14 mouse cellular contexts compared by ENCODE assay signal in genomic region chr8:4192305-4192704, GRCm38 (mm10). TPM values are rescaled to one million over a fixed set of nuclear protein-coding genes. Genes with fewer than 3 reads are reported as not detected.
DNase-seq lines count a peak whose midpoint lies in the region; ATAC-seq lines count a peak whose summit lies in the region.
"Had no signal": no experiment of that assay in that cellular context is flagged by ENCODE, and none has a peak within 500 bp of the region (broad histone marks: within the 10 kb centered on the region; RNA-seq: fewer than 3 reads in every experiment).

No protein-coding gene starts in this region.

- peaks cover 19% of the 10 kb centered on the region for H3K4me1 ChIP-seq in forebrain, embryonic 13.5 days
- H3K4me1 ChIP-seq in neural tube, embryonic 15.5 days = peaks cover 14% of the 10 kb centered on the region
- peaks cover 9% of the 10 kb centered on the region for H3K4me1 ChIP-seq in kidney, embryonic 15.5 days

- no peaks in the 10 kb centered on the region for H3K9me3 ChIP-seq in forebrain, embryonic 13.5 days (replicated peaks)
- no peaks in the 10 kb centered on the region for H3K9me3 ChIP-seq in neural tube, embryonic 15.5 days (replicated peaks)
- no peaks in the 10 kb centered on the region for H3K9me3 ChIP-seq in kidney, embryonic 15.5 days (replicated peaks)
- H3K9me3 ChIP-seq: limb, embryonic 12.5 days had no signal

- peak overlapping the region; percentile 81 for H3K27ac ChIP-seq in forebrain, embryonic 13.5 days
- H3K27ac ChIP-seq in neural tube, embryonic 15.5 days (replicated peaks) = peak overlapping the region; percentile 75
- H3K27ac ChIP-seq in kidney, embryonic 15.5 days = no peak overlapping the region
- H3K27ac ChIP-seq: limb, embryonic 12.5 days had no signal

- H3K4me3 ChIP-seq in forebrain, embryonic 13.5 days = no peak overlapping the region
- H3K4me3 ChIP-seq in neural tube, embryonic 15.5 days (replicated peaks) = no peak overlapping the region
- H3K4me3 ChIP-seq in kidney, embryonic 15.5 days (replicated peaks) = no peak overlapping the region
- H3K4me3 ChIP-seq: limb, embryonic 12.5 days had no signal

- intact Hi-C loops in left cerebral cortex, postnatal 4 days (cut with DNase I) = no loop called here

- whole genome bisulfite sequencing in forebrain, embryonic 13.5 days = 38% methylated on average over 5 of the region's 5 CpGs
- 27% methylated on average over 5 of the region's 5 CpGs for WGBS in neural tube, embryonic 15.5 days
- 69% methylated on average over 5 of the region's 5 CpGs for WGBS in kidney, embryonic 15.5 days

- H3K4me2 ChIP-seq in forebrain, embryonic 13.5 days = 0 out of 2 replicates have a peak overlapping the region, but pooled peaks have one; percentile 41
- no peak overlapping the region for H3K4me2 ChIP-seq in neural tube, embryonic 15.5 days
- H3K4me2 ChIP-seq in kidney, embryonic 15.5 days = no peak overlapping the region
- H3K4me2 ChIP-seq: heart, embryonic 11.5 days had no signal

- H3K9ac ChIP-seq in forebrain, embryonic 13.5 days = peak overlapping the region; percentile 38; the same call in 1 of the 2 replicates
- no peak overlapping the region for H3K9ac ChIP-seq in neural tube, embryonic 15.5 days (replicated peaks)
- no peak overlapping the region for H3K9ac ChIP-seq in kidney, embryonic 15.5 days
- H3K9ac ChIP-seq: limb, embryonic 12.5 days had no signal

- ATAC-seq in forebrain, embryonic 13.5 days = peak; percentile 27
- peak; percentile 54 for ATAC-seq in neural tube, embryonic 15.5 days (ENCODE audit: low FRiP score)
- ATAC-seq in kidney, embryonic 15.5 days (replicated peaks; ENCODE audit: low FRiP score) = no peak

- H3K27me3 ChIP-seq in forebrain, embryonic 13.5 days = no peaks in the 10 kb centered on the region
- H3K27me3 ChIP-seq in neural tube, embryonic 15.5 days (replicated peaks) = no peaks in the 10 kb centered on the region
- no peaks in the 10 kb centered on the region for H3K27me3 ChIP-seq in kidney, embryonic 15.5 days
- H3K27me3 ChIP-seq: CH12.LX; limb, embryonic 12.5 days had no signal

- peaks cover 52% of the 10 kb centered on the region for H3K36me3 ChIP-seq in forebrain, embryonic 13.5 days (ENCODE audit: poor library complexity, severe bottlenecking)
- H3K36me3 ChIP-seq in neural tube, embryonic 15.5 days = peaks cover 71% of the 10 kb centered on the region
- peaks cover 13% of the 10 kb centered on the region for H3K36me3 ChIP-seq in kidney, embryonic 15.5 days

- peak; percentile 49 for DNase-seq in left cerebral cortex, adult 11 months (ENCODE audit: low spot score)
- DNase-seq in left cerebral cortex, postnatal 4 days = no peak
- DNase-seq in layer of hippocampus, adult 8-10 months (ENCODE audit: low spot score in 2 of 2) = peak; percentile 64 to 73
- no peak for DNase-seq in lung, adult 18-20 months
- no peak for DNase-seq in adrenal gland, adult (ENCODE audit: inconsistent age in 2 of 2, low spot score in 1 of 2)
- DNase-seq: kidney, adult 8-10 months; lung, postnatal 4 days; thymus, postnatal 14 days had no signal

RNA-seq across cellular contexts. Expression of gene Prr36, which starts 25.0 kb away (rescaled TPM):
- 100 to 1,000 TPM; 108 to 109 TPM for total RNA-seq in left cerebral cortex, postnatal 4 days (2021)
- 33.2 and 36.0 TPM in 2 replicates for polyA plus RNA-seq in forebrain, embryonic 13.5 days (2015; fragmentation: Nextera tagmentation; extraction: Ambion mirVana)
- 10 to 100 TPM; 34.9 to 44.0 (median 40.0) TPM for total RNA-seq in layer of hippocampus, adult 8-10 months (2022)
- polyA plus RNA-seq in neural tube, embryonic 15.5 days (2015; fragmentation: Nextera tagmentation; extraction: Ambion mirVana) = 36.2 and 37.5 TPM in 2 replicates
- 4.4 and 4.9 TPM in 2 replicates for polyA plus RNA-seq in kidney, embryonic 15.5 days (2015; fragmentation: Nextera tagmentation; extraction: Ambion mirVana)

RNA-seq across cellular contexts. Expression of gene Evi5l, which starts 25.9 kb away (rescaled TPM):
- total RNA-seq in left cerebral cortex, postnatal 4 days (2021) = 100 to 1,000 TPM; 172 to 174 TPM
- 57.7 and 62.7 TPM in 2 replicates for polyA plus RNA-seq in forebrain, embryonic 13.5 days (2015; fragmentation: Nextera tagmentation; extraction: Ambion mirVana)
- 100 to 1,000 TPM in 2 of 4 experiments, 10 to 100 TPM in 2; 90.2 to 127 (median 105) TPM for total RNA-seq in layer of hippocampus, adult 8-10 months (2022)
- 90.0 and 107 TPM in 2 replicates for polyA plus RNA-seq in neural tube, embryonic 15.5 days (2015; fragmentation: Nextera tagmentation; extraction: Ambion mirVana)
- polyA plus RNA-seq in kidney, embryonic 15.5 days (2015; fragmentation: Nextera tagmentation; extraction: Ambion mirVana) = 23.7 and 28.8 TPM in 2 replicates

RNA-seq across cellular contexts. Expression of gene Lrrc8e, which starts 34.3 kb away (rescaled TPM):
- total RNA-seq in left cerebral cortex, postnatal 4 days (2021) = not detected
- polyA plus RNA-seq in forebrain, embryonic 13.5 days (2015; fragmentation: Nextera tagmentation; extraction: Ambion mirVana) = 0.14 TPM in 1 of 2 replicates, not detected in the other
- under 1 TPM in 2 of 4 experiments, not detected in 2; 0.11 to 0.16 TPM for total RNA-seq in layer of hippocampus, adult 8-10 months (2022)
- 0.57 TPM in 1 of 2 replicates, not detected in the other for polyA plus RNA-seq in neural tube, embryonic 15.5 days (2015; fragmentation: Nextera tagmentation; extraction: Ambion mirVana)
- 0.78 and 1.0 TPM in 2 replicates for polyA plus RNA-seq in kidney, embryonic 15.5 days (2015; fragmentation: Nextera tagmentation; extraction: Ambion mirVana)

RNA-seq across cellular contexts. Expression of gene Map2k7, which starts 46.2 kb away (rescaled TPM):
- 10 to 100 TPM; 62.9 to 65.4 TPM for total RNA-seq in left cerebral cortex, postnatal 4 days (2021)
- polyA plus RNA-seq in forebrain, embryonic 13.5 days (2015; fragmentation: Nextera tagmentation; extraction: Ambion mirVana) = 24.6 and 28.6 TPM in 2 replicates
- total RNA-seq in layer of hippocampus, adult 8-10 months (2022) = 100 to 1,000 TPM in 3 of 4 experiments, 10 to 100 TPM in 1; 99.3 to 117 (median 110) TPM
- 26.9 and 30.6 TPM in 2 replicates for polyA plus RNA-seq in neural tube, embryonic 15.5 days (2015; fragmentation: Nextera tagmentation; extraction: Ambion mirVana)
- polyA plus RNA-seq in kidney, embryonic 15.5 days (2015; fragmentation: Nextera tagmentation; extraction: Ambion mirVana) = 28.0 and 31.5 TPM in 2 replicates

RNA-seq across cellular contexts. Expression of gene Gm49320, which starts 46.4 kb away (rescaled TPM):
- under 1 TPM in 1 of 2 experiments, not detected in 1; 0.74 TPM for total RNA-seq in left cerebral cortex, postnatal 4 days (2021)
- 0.93 and 1.1 TPM in 2 replicates for polyA plus RNA-seq in forebrain, embryonic 13.5 days (2015; fragmentation: Nextera tagmentation; extraction: Ambion mirVana)
- 1 to 10 TPM; 2.0 to 2.8 (median 2.3) TPM for total RNA-seq in layer of hippocampus, adult 8-10 months (2022)
- polyA plus RNA-seq in neural tube, embryonic 15.5 days (2015; fragmentation: Nextera tagmentation; extraction: Ambion mirVana) = 1.1 and 1.3 TPM in 2 replicates
- 0.86 and 0.91 TPM in 2 replicates for polyA plus RNA-seq in kidney, embryonic 15.5 days (2015; fragmentation: Nextera tagmentation; extraction: Ambion mirVana)

Comparison
In these comparisons a context has a peak if more than half of its experiments do, and no peak if none do; other contexts are left out.
1. DNase-seq: peak in left cerebral cortex, adult 11 months (single experiment) and layer of hippocampus, adult 8-10 months (2 of 2); none in left cerebral cortex, postnatal 4 days (single experiment), lung, adult 18-20 months (0 of 2) and adrenal gland, adult (0 of 2).